Mouse (Mus musculus) liver, embryonic 11.5 days (tissue): ENCODE measurements around the gene Fzd9. TPM values are rescaled to one million over a fixed set of nuclear protein-coding genes. Genes with fewer than 3 reads are reported as not detected.

Experiments used
- ATAC-seq: fragments of 200-750 bp; cut with Nextera tagmentation; replicated peaks from 2 replicates; pipeline ENCODE4 v1.8.0; 2017; ENCODE audit warnings: moderate number of reproducible peaks, mild to moderate bottlenecking, moderate TSS enrichment, moderate library complexity; ENCODE audit not compliant: low FRiP score
- DNase-seq: peaks from one replicate; pipeline ENCODE4 v3.0.0-alpha.2; 2017; ENCODE audit warnings: low spot score
- H3K27ac ChIP-seq: fragments of 300-500 bp; sonication (generic); 2 replicates; pipeline ENCODE4 v1.5.1; 2014; ENCODE audit warnings: mild to moderate bottlenecking, low read depth, low read length, control low read depth
- H3K27me3 ChIP-seq: fragments of 300-500 bp; sonication (generic); replicated peaks from 2 replicates; pipeline ENCODE4 v1.6.1; 2014; ENCODE audit warnings: low read length, mixed read lengths; ENCODE audit not compliant: control insufficient read depth, insufficient read depth
- H3K36me3 ChIP-seq: fragments of 300-500 bp; sonication (generic); 2 replicates; pipeline ENCODE4 v1.6.1; 2014; ENCODE audit warnings: mild to moderate bottlenecking, low read length, moderate library complexity, mixed read lengths; ENCODE audit not compliant: control insufficient read depth, insufficient read depth
- H3K4me1 ChIP-seq: fragments of 300-500 bp; sonication (generic); replicated peaks from 2 replicates; pipeline ENCODE4 v1.6.1; 2014; ENCODE audit warnings: low read length, mixed read lengths; ENCODE audit not compliant: control insufficient read depth, insufficient read depth
- H3K4me2 ChIP-seq: fragments of 300-500 bp; sonication (generic); 2 replicates; pipeline ENCODE4 v1.6.1; 2014; ENCODE audit warnings: mild to moderate bottlenecking, control low read depth, moderate library complexity
- H3K4me3 ChIP-seq: fragments of 300-500 bp; sonication (generic); 2 replicates; pipeline ENCODE4 v1.5.1; 2014; ENCODE audit warnings: low read depth, low read length, control low read depth
- H3K9ac ChIP-seq: fragments of 300-500 bp; sonication (generic); 2 replicates; pipeline ENCODE4 v1.6.1; 2014; ENCODE audit warnings: low read depth, low read length, control low read depth
- H3K9me3 ChIP-seq: fragments of 300-500 bp; sonication (generic); 2 replicates; pipeline ENCODE4 v1.6.1; 2016; ENCODE audit warnings: low read length, inconsistent platforms, mixed read lengths; ENCODE audit not compliant: control insufficient read depth
- WGBS: fragments of 180-500 bp; shearing (Covaris S2); extraction: QIAGEN DNeasy Blood & Tissue Kit; methylation state at CpG from one replicate; pipeline ENCODE4 v1.1.7; 2014; 5-methylcytosine and 5-hydroxymethylcytosine counted together
- polyA plus RNA-seq: library from polyadenylated mRNA; unstranded; fragments of >200 nt; fragmentation: Nextera tagmentation; extraction: Ambion mirVana; gene quantifications from 2 replicates; pipeline ENCODE4 v1.2.1, GENCODE M21; 2014

The Fzd9 gene
- polyA plus RNA-seq, result 0.47 and 0.58 TPM in 2 replicates

GRCm38 (mm10) chr5:135251079-135251454 lies at the start of gene Fzd9:
TSS of gene Fzd9 (minus strand) at chr5:135251230.
- H3K9ac ChIP-seq, result peak within 1 kb of the TSS; percentile 57; the same call in 1 of the 2 replicates
- H3K4me1 ChIP-seq, result peaks cover 7% of the 10 kb centered on the region; the same call in 1 of the 2 replicates
- H3K9me3 ChIP-seq, result no peaks in the 10 kb centered on the region
- H3K4me2 ChIP-seq, result peak within 1 kb of the TSS; percentile 100
- under 1% methylated on average over 51 of the region's 51 CpGs for WGBS
- peak; percentile 90 for DNase-seq
- ATAC-seq, result peak; percentile 86
- no peak within 1 kb of the TSS for H3K27ac ChIP-seq
- H3K4me3 ChIP-seq, result peak within 1 kb of the TSS; percentile 52
- peaks cover 6% of the 10 kb centered on the region; the same call in 1 of the 2 replicates for H3K36me3 ChIP-seq
- H3K27me3 ChIP-seq, result peaks cover 25% of the 10 kb centered on the region

- Histone ChIP-seq H3K9ac (no peak overlapping the region), H3K9me3 (no peaks in the 10 kb centered on the region), H3K36me3 (no peaks in the 10 kb centered on the region), H3K4me3 (no peak overlapping the region), H3K4me2 (no peak overlapping the region), H3K27me3 (no peaks in the 10 kb centered on the region), H3K27ac (no peak overlapping the region), H3K4me1 (no peaks in the 10 kb centered on the region)
- 67% methylated on average over 2 of the region's 2 CpGs for WGBS
- no peak for DNase-seq
- no peak for ATAC-seq
Measured at GRCm38 (mm10) chr5:135292001-135292400, 41.0 kb upstream of the Fzd9 start.

- no peak overlapping the region for H3K27ac ChIP-seq
- H3K9me3 ChIP-seq, result no peaks in the 10 kb centered on the region
- no peak overlapping the region for H3K4me3 ChIP-seq
- H3K36me3 ChIP-seq, result no peaks in the 10 kb centered on the region
- WGBS, result 61% methylated on average over 4 of the region's 4 CpGs
- DNase-seq (no peak), ATAC-seq (no peak)
- no peaks in the 10 kb centered on the region for H3K4me1 ChIP-seq
- no peaks in the 10 kb centered on the region for H3K27me3 ChIP-seq
- no peak overlapping the region for H3K4me2 ChIP-seq
- H3K9ac ChIP-seq, result no peak overlapping the region
Measured at GRCm38 (mm10) chr5:135291193-135291592, 40.2 kb upstream of the Fzd9 start.

- Histone ChIP-seq H3K4me1 (no peaks in the 10 kb centered on the region), H3K27ac (no peak overlapping the region), H3K9ac (no peak overlapping the region), H3K4me3 (no peak overlapping the region), H3K4me2 (no peak overlapping the region), H3K9me3 (no peaks in the 10 kb centered on the region), H3K27me3 (no peaks in the 10 kb centered on the region), H3K36me3 (no peaks in the 10 kb centered on the region)
- 68% methylated on average over 6 of the region's 6 CpGs for WGBS
- no peak for ATAC-seq
- no peak for DNase-seq
Measured at GRCm38 (mm10) chr5:135290703-135291102, 39.7 kb upstream of the Fzd9 start.

GRCm38 (mm10) chr5:135286926-135287325 lies 35.9 kb upstream of the Fzd9 start:
- Histone ChIP-seq H3K4me2 (no peak overlapping the region), H3K27ac (no peak overlapping the region), H3K9ac (no peak overlapping the region), H3K27me3 (no peaks in the 10 kb centered on the region), H3K9me3 (no peaks in the 10 kb centered on the region), H3K4me1 (no peaks in the 10 kb centered on the region), H3K4me3 (no peak overlapping the region), H3K36me3 (no peaks in the 10 kb centered on the region)
- DNase-seq (no peak), ATAC-seq (no peak)
- 70% methylated on average over 5 of the region's 5 CpGs for WGBS

- ATAC-seq (no peak), DNase-seq (peak; percentile 63)
- Histone ChIP-seq H3K4me1 (no peaks in the 10 kb centered on the region), H3K9me3 (no peaks in the 10 kb centered on the region), H3K4me3 (no peak overlapping the region), H3K27ac (no peak overlapping the region), H3K9ac (no peak overlapping the region), H3K36me3 (no peaks in the 10 kb centered on the region), H3K4me2 (no peak overlapping the region), H3K27me3 (no peaks in the 10 kb centered on the region)
- WGBS, result 2% methylated on average over 6 of the region's 6 CpGs
Measured at GRCm38 (mm10) chr5:135286185-135286584, 35.2 kb upstream of the Fzd9 start.

GRCm38 (mm10) chr5:135285211-135285610 lies 34.2 kb upstream of the Fzd9 start:
- no peak overlapping the region for H3K9ac ChIP-seq
- no peak overlapping the region for H3K4me2 ChIP-seq
- H3K27me3 ChIP-seq, result no peaks in the 10 kb centered on the region
- no peaks in the 10 kb centered on the region for H3K4me1 ChIP-seq
- WGBS, result 81% methylated on average over 3 of the region's 3 CpGs
- DNase-seq, result no peak
- no peak overlapping the region for H3K4me3 ChIP-seq
- H3K36me3 ChIP-seq, result no peaks in the 10 kb centered on the region
- no peak for ATAC-seq
- no peak overlapping the region for H3K27ac ChIP-seq
- no peaks in the 10 kb centered on the region for H3K9me3 ChIP-seq

- DNase-seq (no peak), ATAC-seq (no peak)
- Histone ChIP-seq H3K27ac (no peak overlapping the region), H3K27me3 (peaks cover 10% of the 10 kb centered on the region), H3K9me3 (no peaks in the 10 kb centered on the region), H3K36me3 (no peaks in the 10 kb centered on the region), H3K4me2 (no peak overlapping the region), H3K9ac (no peak overlapping the region), H3K4me3 (no peak overlapping the region), H3K4me1 (0 out of 2 replicates have a peak, but pooled peaks cover 3% of the 10 kb centered on the region)
- 65% methylated on average over 9 of the region's 9 CpGs for WGBS
Measured at GRCm38 (mm10) chr5:135280226-135280625, 29.2 kb upstream of the Fzd9 start.

- no peaks in the 10 kb centered on the region for H3K36me3 ChIP-seq
- H3K27ac ChIP-seq, result no peak overlapping the region
- DNase-seq (no peak), ATAC-seq (no peak)
- H3K9ac ChIP-seq, result no peak overlapping the region
- WGBS, result 5% methylated on average over 36 of the region's 36 CpGs
- H3K9me3 ChIP-seq, result no peaks in the 10 kb centered on the region
- H3K4me3 ChIP-seq, result peak overlapping the region; percentile 24; the same call in 1 of the 2 replicates
- peaks cover 10% of the 10 kb centered on the region for H3K27me3 ChIP-seq
- 0 out of 2 replicates have a peak, but pooled peaks cover 3% of the 10 kb centered on the region for H3K4me1 ChIP-seq
- peak overlapping the region; percentile 41 for H3K4me2 ChIP-seq
Measured at GRCm38 (mm10) chr5:135276597-135276996, 25.6 kb upstream of the Fzd9 start.
